In the genomic region with DNA sequence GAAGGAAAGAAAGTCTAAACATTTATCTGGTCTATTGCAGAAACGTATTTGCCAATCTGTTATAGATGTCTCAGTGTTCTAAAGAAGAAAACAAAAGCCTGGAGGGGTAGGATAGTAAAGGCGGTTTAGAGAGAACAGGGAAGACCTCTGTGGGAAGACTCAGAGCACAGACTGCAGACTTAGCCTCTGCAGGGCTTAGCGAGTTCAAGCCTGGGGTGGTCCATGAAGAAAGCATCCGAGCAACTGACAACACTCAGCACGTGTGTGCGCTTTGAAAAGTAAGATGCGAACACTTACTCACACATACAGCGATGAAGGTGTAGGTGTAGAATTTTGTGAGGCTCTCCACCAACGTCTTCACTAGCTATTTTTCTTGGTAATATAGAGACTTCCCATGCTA, we compare ENCODE assay signal across 24 mouse cellular contexts. TPM values are rescaled to one million over a fixed set of nuclear protein-coding genes. Genes with fewer than 3 reads are reported as not detected.
DNase-seq lines count a peak whose midpoint lies in the region; ATAC-seq and TF ChIP-seq lines count a peak whose summit lies in the region.
"Had no signal": no experiment of that assay in that cellular context is flagged by ENCODE, and none has a peak within 500 bp of the region (broad histone marks: within the 10 kb centered on the region; RNA-seq: fewer than 3 reads in every experiment).

No protein-coding gene starts in this region.

- no peak for ATAC-seq in embryonic facial prominence, embryonic 15.5 days (ENCODE audit: insufficient number of reproducible peaks, low FRiP score, low TSS enrichment, low read depth)
- no peak for ATAC-seq in midbrain, embryonic 11.5 days (ENCODE audit: low FRiP score)
- ATAC-seq in midbrain, postnatal 0 days (ENCODE audit: low FRiP score) = no peak
- ATAC-seq: activated CD4-positive, CD25-positive, alpha-beta regulatory T cell, adult 4 months; CD4-positive, CD25-positive, alpha-beta regulatory T cell, adult 4 months; forebrain, embryonic 13.5 days; forebrain, embryonic 15.5 days; forebrain, postnatal 0 days; Patski had no signal

- no peak overlapping the region for H3K4me2 ChIP-seq in embryonic facial prominence, embryonic 15.5 days (replicated peaks)
- H3K4me2 ChIP-seq in midbrain, embryonic 11.5 days = no peak overlapping the region
- H3K4me2 ChIP-seq in midbrain, postnatal 0 days (ENCODE audit: low read depth, low read length, poor library complexity, severe bottlenecking) = no peak overlapping the region
- H3K4me2 ChIP-seq: embryonic facial prominence, embryonic 13.5 days; forebrain, embryonic 13.5 days; forebrain, embryonic 15.5 days had no signal

- H3K27me3 ChIP-seq in embryonic facial prominence, embryonic 15.5 days = no peaks in the 10 kb centered on the region
- H3K27me3 ChIP-seq in embryonic facial prominence, embryonic 10.5 days (replicated peaks; ENCODE audit: low read depth, poor library complexity, severe bottlenecking) = no peaks in the 10 kb centered on the region
- no peaks in the 10 kb centered on the region for H3K27me3 ChIP-seq in heart, embryonic 10.5 days (ENCODE audit: insufficient read depth, poor library complexity, severe bottlenecking)
- H3K27me3 ChIP-seq in midbrain, embryonic 11.5 days (ENCODE audit: control insufficient read depth, insufficient read depth, low read length) = no peaks in the 10 kb centered on the region
- no peaks in the 10 kb centered on the region for H3K27me3 ChIP-seq in midbrain, postnatal 0 days (ENCODE audit: insufficient read depth, low read length)
- H3K27me3 ChIP-seq: CH12.LX; embryonic facial prominence, embryonic 13.5 days; forebrain, embryonic 13.5 days; forebrain, embryonic 15.5 days; Patski had no signal

- no peak overlapping the region for H3K4me3 ChIP-seq in embryonic facial prominence, embryonic 15.5 days (replicated peaks)
- H3K4me3 ChIP-seq in embryonic facial prominence, embryonic 10.5 days = no peak overlapping the region
- H3K4me3 ChIP-seq in heart, embryonic 10.5 days = no peak overlapping the region
- H3K4me3 ChIP-seq in midbrain, embryonic 11.5 days (ENCODE audit: low read depth, low read length) = no peak overlapping the region
- H3K4me3 ChIP-seq in midbrain, postnatal 0 days (ENCODE audit: low read depth, low read length) = no peak overlapping the region
- H3K4me3 ChIP-seq: embryonic facial prominence, embryonic 13.5 days; forebrain, embryonic 13.5 days; forebrain, embryonic 15.5 days had no signal

- H3K36me3 ChIP-seq in embryonic facial prominence, embryonic 15.5 days = peaks cover 10% of the 10 kb centered on the region
- peaks cover 14% of the 10 kb centered on the region for H3K36me3 ChIP-seq in embryonic facial prominence, embryonic 10.5 days (replicated peaks)
- peaks cover 13% of the 10 kb centered on the region for H3K36me3 ChIP-seq in heart, embryonic 10.5 days
- H3K36me3 ChIP-seq in midbrain, embryonic 11.5 days (ENCODE audit: control insufficient read depth, insufficient read depth, low read length) = peaks cover 2% of the 10 kb centered on the region; the same call in 1 of the 2 replicates
- H3K36me3 ChIP-seq in midbrain, postnatal 0 days (ENCODE audit: insufficient read depth, low read length) = peaks cover 6% of the 10 kb centered on the region; the same call in 1 of the 2 replicates

- no peak overlapping the region for H3K9ac ChIP-seq in embryonic facial prominence, embryonic 15.5 days
- no peak overlapping the region for H3K9ac ChIP-seq in midbrain, embryonic 11.5 days (ENCODE audit: low read length)
- no peak overlapping the region for H3K9ac ChIP-seq in midbrain, postnatal 0 days (replicated peaks; ENCODE audit: low read length, poor library complexity, severe bottlenecking)
- H3K9ac ChIP-seq: embryonic facial prominence, embryonic 13.5 days; forebrain, embryonic 13.5 days; forebrain, embryonic 15.5 days; forebrain, postnatal 0 days had no signal

- DNase-seq in embryonic facial prominence, embryonic 10.5 days (ENCODE audit: low spot score) = no peak
- peak; percentile 63 for DNase-seq in heart, embryonic 10.5 days (ENCODE audit: low spot score)
- no peak for DNase-seq in heart, adult 9 months (ENCODE audit: low spot score in 2 of 2)
- DNase-seq in midbrain, embryonic 11.5 days (ENCODE audit: low spot score, missing footprints) = peak; percentile 37
- no peak for DNase-seq in midbrain, postnatal 0 days (ENCODE audit: low spot score)
- DNase-seq: adrenal gland, adult 8-10 months; adrenal gland, postnatal 14 days; adrenal gland, postnatal 36 days; B cell, adult 2 months; cerebellum, adult 11-12 months; cerebellum, adult 2 months; cerebellum, adult 9-10 months; cerebellum, postnatal 10 days; cerebellum, postnatal 25 days; forebrain, postnatal 0 days had no signal

- peaks cover 18% of the 10 kb centered on the region for H3K4me1 ChIP-seq in embryonic facial prominence, embryonic 15.5 days
- H3K4me1 ChIP-seq in embryonic facial prominence, embryonic 10.5 days = peaks cover 20% of the 10 kb centered on the region
- peaks cover 25% of the 10 kb centered on the region for H3K4me1 ChIP-seq in heart, embryonic 10.5 days
- no peaks in the 10 kb centered on the region for H3K4me1 ChIP-seq in midbrain, embryonic 11.5 days (ENCODE audit: control insufficient read depth, insufficient read depth, low read length)
- H3K4me1 ChIP-seq in midbrain, postnatal 0 days (ENCODE audit: insufficient read depth, low read length) = no peaks in the 10 kb centered on the region
- H3K4me1 ChIP-seq: forebrain, embryonic 13.5 days; forebrain, embryonic 15.5 days had no signal

- WGBS in embryonic facial prominence, embryonic 15.5 days = 79% methylated on average over 9 of the region's 9 CpGs
- WGBS in embryonic facial prominence, embryonic 10.5 days = 85% methylated on average over 9 of the region's 9 CpGs
- 88% methylated on average over 9 of the region's 9 CpGs for WGBS in heart, embryonic 10.5 days
- WGBS in midbrain, embryonic 11.5 days = 89% methylated on average over 9 of the region's 9 CpGs
- 89% methylated on average over 9 of the region's 9 CpGs for WGBS in midbrain, postnatal 0 days

- peak overlapping the region; percentile 7; the same call in 1 of the 2 replicates for H3K27ac ChIP-seq in embryonic facial prominence, embryonic 15.5 days (replicated peaks)
- no peak overlapping the region for H3K27ac ChIP-seq in embryonic facial prominence, embryonic 10.5 days (replicated peaks)
- H3K27ac ChIP-seq in heart, embryonic 10.5 days = no peak overlapping the region
- H3K27ac ChIP-seq in midbrain, embryonic 11.5 days (ENCODE audit: low read depth, low read length) = no peak overlapping the region
- H3K27ac ChIP-seq in midbrain, postnatal 0 days (ENCODE audit: low read depth, low read length) = no peak overlapping the region
- H3K27ac ChIP-seq: embryonic facial prominence, embryonic 13.5 days; forebrain, embryonic 13.5 days; forebrain, embryonic 15.5 days had no signal

- TF ChIP-seq CTCF in midbrain, postnatal 0 days (IDR thresholded peaks at IDR 0.05) = no peak

- no peaks in the 10 kb centered on the region for H3K9me3 ChIP-seq in embryonic facial prominence, embryonic 15.5 days (replicated peaks)
- no peaks in the 10 kb centered on the region for H3K9me3 ChIP-seq in embryonic facial prominence, embryonic 10.5 days
- peaks cover 4% of the 10 kb centered on the region; the same call in 1 of the 2 replicates for H3K9me3 ChIP-seq in heart, embryonic 10.5 days
- no peaks in the 10 kb centered on the region for H3K9me3 ChIP-seq in midbrain, embryonic 11.5 days (ENCODE audit: control insufficient read depth, low read length)
- H3K9me3 ChIP-seq in midbrain, postnatal 0 days (ENCODE audit: low read length) = no peaks in the 10 kb centered on the region
- H3K9me3 ChIP-seq: embryonic facial prominence, embryonic 13.5 days; forebrain, embryonic 13.5 days; forebrain, embryonic 15.5 days; G1E had no signal

RNA-seq across cellular contexts. Expression of a gene that starts 7.3 kb away (rescaled TPM):
- polyA plus RNA-seq in embryonic facial prominence, embryonic 15.5 days (2015; fragmentation: Nextera tagmentation; extraction: Ambion mirVana) = 36.4 and 37.8 TPM in 2 replicates
- 23.6 and 24.2 TPM in 2 replicates for polyA plus RNA-seq in embryonic facial prominence, embryonic 10.5 days (2016; fragmentation: Nextera tagmentation; extraction: Ambion mirVana)
- 32.3 and 55.6 TPM in 2 replicates for polyA plus RNA-seq in heart, embryonic 10.5 days (2016; fragmentation: Nextera tagmentation; extraction: Ambion mirVana)
- 28.4 and 32.3 TPM in 2 replicates for polyA plus RNA-seq in midbrain, embryonic 11.5 days (2014; fragmentation: Nextera tagmentation; extraction: Ambion mirVana)
- 35.8 and 36.1 TPM in 2 replicates for total RNA-seq in midbrain, postnatal 0 days (2014; rRNA removed)
- 19.6 and 20.5 TPM in 2 replicates for polyA plus RNA-seq in midbrain, postnatal 0 days (2015; fragmentation: Nextera tagmentation; extraction: Ambion mirVana)

Comparison
In these comparisons a context has a peak if more than half of its experiments do, and no peak if none do; other contexts are left out.
1. DNase-seq: peak in heart, embryonic 10.5 days (single experiment) and midbrain, embryonic 11.5 days (single experiment); none in embryonic facial prominence, embryonic 10.5 days (single experiment), heart, adult 9 months (0 of 2) and midbrain, postnatal 0 days (single experiment).